Mouse (Mus musculus) CH12.LX (cell line): ENCODE measurements around the gene Tepp. TPM values are rescaled to one million over a fixed set of nuclear protein-coding genes. Genes with fewer than 3 reads are reported as not detected.

Experiments
- DNase-seq: peaks from one replicate; pipeline ENCODE4 v3.0.0-alpha.2; 2013; ENCODE audit errors: extremely low read depth
- H3K27ac ChIP-seq: 2 replicates; pipeline ENCODE4 v1.5.1; 2012; ENCODE audit warnings: low read depth, mild to moderate bottlenecking, control low read depth, moderate library complexity; ENCODE audit not compliant: insufficient read depth
- H3K27me3 ChIP-seq: replicated peaks from 2 replicates; pipeline ENCODE3; 2012; ENCODE audit warnings: inconsistent platforms
- H3K36me3 ChIP-seq, 2 experiments: replicated peaks in 1 of 2; 2 replicates each; pipeline versions ENCODE3 to v1.6.1; 2012; ENCODE audit warnings: inconsistent platforms in 1 of 2, low read length in 1 of 2, mild to moderate bottlenecking in 1 of 2, mixed read lengths in 1 of 2, moderate library complexity in 1 of 2; ENCODE audit not compliant: control insufficient read depth in 1 of 2, insufficient read depth in 1 of 2
- H3K4me1 ChIP-seq, 2 experiments: 2 replicates each; pipeline ENCODE4 v1.6.1; 2012; ENCODE audit warnings: inconsistent platforms in 1 of 2, moderate library complexity in 1 of 2; ENCODE audit not compliant: insufficient read depth in 2 of 2, control insufficient read depth in 1 of 2
- H3K4me2 ChIP-seq: 2 replicates; pipeline ENCODE4 v1.6.1; 2012; ENCODE audit warnings: low read depth, mild to moderate bottlenecking, control low read depth; ENCODE audit not compliant: poor library complexity, insufficient read depth, severe bottlenecking
- H3K4me3 ChIP-seq, 3 experiments: fragments of 150-350 bp in 1 of 3; sonication (generic) in 1 of 3; replicated peaks in 1 of 3; 2 replicates each; pipeline versions ENCODE3 to v1.5.1; 2011 to 2012; ENCODE audit warnings: low read depth in 2 of 3, low read length in 2 of 3, mild to moderate bottlenecking in 2 of 3, moderate library complexity in 2 of 3, control low read depth in 1 of 3, improper control_type of control experiment in 1 of 3, inconsistent platforms in 1 of 3, mixed read lengths in 1 of 3; ENCODE audit not compliant: poor library complexity in 1 of 3
- H3K79me2 ChIP-seq: replicated peaks from 2 replicates; pipeline ENCODE4 v1.6.1; 2012; ENCODE audit warnings: mild to moderate bottlenecking, moderate library complexity; ENCODE audit not compliant: control insufficient read depth, poor library complexity, insufficient read depth, severe bottlenecking; ENCODE audit errors: extremely low read depth
- H3K9ac ChIP-seq: 2 replicates; pipeline ENCODE4 v1.6.1; 2012; ENCODE audit warnings: low read depth, mild to moderate bottlenecking, control low read depth, moderate library complexity; ENCODE audit not compliant: insufficient read depth
- H3K9me3 ChIP-seq: replicated peaks from 2 replicates; pipeline ENCODE3; 2012; ENCODE audit warnings: low read length, inconsistent platforms, mixed read lengths
- BHLHE40 ChIP-seq: IDR thresholded peaks from 2 replicates; pipeline ENCODE4 v1.6.1; 2011; ENCODE audit warnings: mild to moderate bottlenecking, low read depth, low read length, improper control_type of control experiment
- CHD1 ChIP-seq: IDR thresholded peaks from 2 replicates; pipeline ENCODE4 v1.6.1; 2012; ENCODE audit warnings: low read depth, low read length, improper control_type of control experiment, inconsistent platforms
- CTCF ChIP-seq, 2 experiments: IDR thresholded peaks in 1 of 2; conservative IDR thresholded peaks in 1 of 2; 2 replicates each; pipeline ENCODE4 v1.5.1; 2011 to 2012; ENCODE audit warnings: low read depth in 2 of 2, low read length in 2 of 2, improper control_type of control experiment in 1 of 2, inconsistent platforms in 1 of 2, mild to moderate bottlenecking in 1 of 2, moderate library complexity in 1 of 2
- ELF1 ChIP-seq: IDR thresholded peaks from 2 replicates; pipeline ENCODE4 v1.6.1; 2014; ENCODE audit warnings: low read depth, mild to moderate bottlenecking, inconsistent platforms, low read length, improper control_type of control experiment
- EP300 ChIP-seq: IDR thresholded peaks from 2 replicates; pipeline ENCODE4 v1.6.1; 2011; ENCODE audit warnings: low read length, improper control_type of control experiment
- GABPA ChIP-seq: IDR thresholded peaks from 2 replicates; pipeline ENCODE4 v1.6.1; 2012; ENCODE audit warnings: low read depth, low read length, improper control_type of control experiment, inconsistent platforms; ENCODE audit not compliant: insufficient replicate concordance
- HCFC1 ChIP-seq: IDR thresholded peaks from 2 replicates; pipeline ENCODE4 v1.6.1; 2012; ENCODE audit warnings: low read depth, mild to moderate bottlenecking, inconsistent platforms, low read length, improper control_type of control experiment
- IRF4 ChIP-seq: IDR thresholded peaks from 2 replicates; pipeline ENCODE4 v1.6.1; 2014; ENCODE audit warnings: low read depth, mild to moderate bottlenecking, inconsistent platforms, low read length, improper control_type of control experiment
- KAT2A ChIP-seq: IDR thresholded peaks from 2 replicates; pipeline ENCODE4 v1.6.1; 2012; ENCODE audit warnings: low read length, improper control_type of control experiment, inconsistent platforms; ENCODE audit not compliant: insufficient replicate concordance
- MAFK ChIP-seq: IDR thresholded peaks from 2 replicates; pipeline ENCODE4 v1.6.1; 2011; ENCODE audit warnings: low read length, improper control_type of control experiment; ENCODE audit not compliant: insufficient replicate concordance
- MAX ChIP-seq: IDR thresholded peaks from 2 replicates; pipeline ENCODE4 v1.6.1; 2011; ENCODE audit warnings: low read length, improper control_type of control experiment
- MAZ ChIP-seq: IDR thresholded peaks from 2 replicates; pipeline ENCODE4 v1.6.1; 2012; ENCODE audit warnings: low read depth, mild to moderate bottlenecking, inconsistent platforms, low read length, improper control_type of control experiment, moderate library complexity
- MXI1 ChIP-seq: IDR thresholded peaks from 2 replicates; pipeline ENCODE4 v1.6.1; 2011; ENCODE audit warnings: mild to moderate bottlenecking, low read depth, low read length, improper control_type of control experiment
- MYC ChIP-seq: IDR thresholded peaks from 2 replicates; pipeline ENCODE4 v1.6.1; 2011; ENCODE audit warnings: low read depth, mild to moderate bottlenecking, improper control_type of control experiment, low read length
- NELFE ChIP-seq: IDR thresholded peaks from 2 replicates; pipeline ENCODE4 v1.6.1; 2011; ENCODE audit warnings: low read depth, low read length, improper control_type of control experiment
- NRF1 ChIP-seq: IDR thresholded peaks from 2 replicates; pipeline ENCODE4 v1.6.1; 2014; ENCODE audit warnings: low read depth, mild to moderate bottlenecking, inconsistent platforms, low read length, improper control_type of control experiment, moderate library complexity
- PAX5 ChIP-seq: IDR thresholded peaks from 2 replicates; pipeline ENCODE4 v1.6.1; 2012; ENCODE audit warnings: low read length, inconsistent platforms, mixed read lengths
- RCOR1 ChIP-seq: conservative IDR thresholded peaks from 2 replicates; pipeline ENCODE4 v1.6.1; 2012; ENCODE audit warnings: low read depth, mild to moderate bottlenecking, inconsistent platforms, low read length, improper control_type of control experiment
- SIN3A ChIP-seq: IDR thresholded peaks from 2 replicates; pipeline ENCODE4 v1.6.1; 2012; ENCODE audit warnings: low read length, improper control_type of control experiment, inconsistent platforms
- TCF12 ChIP-seq: IDR thresholded peaks from 2 replicates; pipeline ENCODE4 v1.6.1; 2014; ENCODE audit warnings: low read depth, mild to moderate bottlenecking, inconsistent platforms, low read length, improper control_type of control experiment
- USF2 ChIP-seq: conservative IDR thresholded peaks from 2 replicates; pipeline ENCODE4 v1.6.1; 2011; ENCODE audit warnings: low read depth, low read length, improper control_type of control experiment
- ZC3H11A ChIP-seq: IDR thresholded peaks from 2 replicates; pipeline ENCODE4 v1.6.1; 2012; ENCODE audit warnings: low read depth, mild to moderate bottlenecking, inconsistent platforms, low read length, improper control_type of control experiment
- ZMIZ1 ChIP-seq: IDR thresholded peaks from 2 replicates; pipeline ENCODE4 v1.6.1; 2012; ENCODE audit warnings: low read depth, mild to moderate bottlenecking, inconsistent platforms, low read length, improper control_type of control experiment
- ZNF384 ChIP-seq: IDR thresholded peaks from 2 replicates; pipeline ENCODE4 v1.6.1; 2012; ENCODE audit warnings: low read depth, low read length, improper control_type of control experiment, inconsistent platforms
- dilution Hi-C: fragments of 300-500 bp; cut with MboI; formaldehyde crosslinking; loops from 2 replicates; pipeline ENCODE4 v1.14.3; 2020; ENCODE audit warnings: low sequenced_read_pairs; ENCODE audit not compliant: extremely low pct_unique_long_range_greater_than_20kb, extremely low pct_ligation_motif_present
- in situ Hi-C: fragments of 300-500 bp; cut with MboI; formaldehyde crosslinking; loops from 3 replicates; pipeline ENCODE4 v1.14.3; 2019; ENCODE audit warnings: low sequenced_read_pairs, low pct_ligation_motif_present, low pct_unique_long_range_greater_than_20kb, mixed read lengths
- polyA plus RNA-seq: library from polyadenylated mRNA; unstranded; fragments of >175 nt; gene quantifications from 2 replicates; pipeline ENCODE4 v1.2.1, GENCODE M21; 2012; ENCODE audit warnings: low read depth; ENCODE audit not compliant: insufficient read length
- total RNA-seq, 2 experiments: library from RNA; depleted of rRNA; stranded (reverse); fragments of 300-350 nt in 1 of 2; fragments of >200 nt in 1 of 2; gene quantifications; 2 replicates each; pipeline ENCODE4 v1.2.3; 2012 to 2014

Gene Tepp
- total and polyA plus RNA-seq, 3 experiments: not detected

DNA sequence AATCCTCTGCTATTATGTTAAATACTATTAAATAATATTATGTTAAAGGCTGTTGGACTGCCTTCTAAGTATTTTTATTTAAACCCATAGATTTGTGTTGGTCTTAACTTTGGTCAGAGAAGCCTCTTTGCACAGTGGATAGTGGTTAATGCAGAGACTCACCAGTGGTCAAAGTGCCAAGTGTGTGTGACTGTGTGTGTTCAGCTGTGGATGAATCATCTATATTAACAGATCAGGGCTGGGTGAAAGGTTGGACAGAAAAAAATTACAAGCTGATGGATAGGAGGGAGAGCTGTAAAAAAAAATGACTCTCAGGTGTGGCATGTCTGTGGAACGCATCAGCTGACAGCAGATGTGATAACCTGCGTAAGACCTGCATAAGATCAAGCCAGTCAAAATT, 53.5 kb downstream of the Tepp start:
- H3K36me3 ChIP-seq: no peaks in the 10 kb centered on the region
- H3K9ac ChIP-seq: no peak overlapping the region
- H3K4me1 ChIP-seq: peaks cover 22 to 27% of the 10 kb centered on the region in 2 experiments
- dilution Hi-C loops (no loop called here), in situ Hi-C loops (loop anchor here (10.0 kb wide), 1 partner anchor 71 kb away; the partner anchor contains the start of gene Cfap20)
- H3K79me2 ChIP-seq: no peaks in the 10 kb centered on the region
- DNase-seq: no peak
- H3K27ac ChIP-seq: no peak overlapping the region
- no peak overlapping the region for H3K4me2 ChIP-seq
- H3K9me3 ChIP-seq: no peaks in the 10 kb centered on the region
- TF ChIP-seq ZMIZ1 (no peak), NRF1 (no peak), ELF1 (no peak), KAT2A (no peak), MAZ (no peak), MAFK (no peak), PAX5 (no peak), HCFC1 (no peak), CTCF (conservative IDR thresholded peaks at IDR 0.05 in 1 of 2, IDR thresholded peaks at IDR 0.05 in 1 of 2; ENCODE audit: low read depth in 2 of 2, low read length in 2 of 2) (no peak), MYC (no peak), ZC3H11A (no peak), TCF12 (no peak), NELFE (no peak)
- no peak overlapping the region for H3K4me3 ChIP-seq
- no peaks in the 10 kb centered on the region for H3K27me3 ChIP-seq

DNA sequence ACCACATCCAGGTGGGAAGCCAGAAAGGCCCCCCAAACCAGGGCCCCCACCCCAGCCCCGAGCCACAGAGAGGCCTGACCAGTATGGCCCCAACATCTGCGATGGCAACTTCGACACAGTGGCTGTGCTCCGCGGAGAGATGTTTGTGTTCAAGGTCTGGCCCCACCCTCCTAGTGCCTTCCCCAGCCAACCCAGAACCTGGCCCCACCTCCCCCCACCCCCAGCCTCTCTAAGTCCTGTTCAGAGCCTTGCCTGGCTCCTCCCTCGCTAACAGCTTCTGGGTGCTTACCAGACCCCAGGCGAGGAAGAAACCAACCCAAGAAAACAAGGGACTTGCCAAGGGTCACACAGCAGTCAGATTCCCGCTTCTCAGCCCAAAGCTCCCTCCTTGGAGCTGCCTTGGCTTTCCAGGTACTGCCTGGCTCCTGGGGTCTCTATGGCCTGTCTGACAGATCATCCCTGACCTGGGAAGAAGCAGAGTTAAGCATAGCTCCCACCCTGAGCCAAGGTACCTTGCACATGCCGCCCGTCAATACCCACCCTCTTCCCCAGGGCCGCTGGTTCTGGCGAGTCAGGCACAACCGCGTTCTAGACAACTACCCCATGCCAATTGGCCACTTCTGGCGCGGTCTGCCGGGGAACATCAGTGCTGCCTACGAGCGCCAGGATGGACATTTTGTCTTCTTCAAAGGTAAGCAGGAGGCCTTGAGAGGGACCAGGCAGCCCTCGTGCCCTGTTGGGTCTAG, 59.4 kb downstream of the Tepp start:
- dilution Hi-C loops (no loop called here), in situ Hi-C loops (loop anchor here (10.0 kb wide), 1 partner anchor 65 kb away; the partner anchor contains the start of gene Cfap20)
- no peaks in the 10 kb centered on the region for H3K9me3 ChIP-seq
- no peaks in the 10 kb centered on the region for H3K27me3 ChIP-seq
- H3K36me3 ChIP-seq: no peaks in the 10 kb centered on the region
- DNase-seq: no peak
- TF ChIP-seq ZNF384: no peak
- TF ChIP-seq RCOR1: no peak
- TF ChIP-seq GABPA: no peak
- no peak for TF ChIP-seq EP300
- TF ChIP-seq HCFC1: no peak
- TF ChIP-seq CHD1: no peak
- TF ChIP-seq IRF4: no peak
- no peak for TF ChIP-seq MAX
- TF ChIP-seq BHLHE40: no peak
- no peak for TF ChIP-seq SIN3A
- no peak for TF ChIP-seq KAT2A
- TF ChIP-seq ZC3H11A: no peak
- TF ChIP-seq USF2: no peak
- no peak for TF ChIP-seq MXI1
- no peaks in the 10 kb centered on the region for H3K4me1 ChIP-seq
- no peak overlapping the region for H3K4me3 ChIP-seq
- H3K4me2 ChIP-seq: no peak overlapping the region
- H3K9ac ChIP-seq: no peak overlapping the region
- no peak overlapping the region for H3K27ac ChIP-seq
- H3K79me2 ChIP-seq: no peaks in the 10 kb centered on the region
